Mouse (Mus musculus) lung, embryonic 15.5 days (tissue): ENCODE results near the gene Sept8. TPM values are rescaled to one million over a fixed set of nuclear protein-coding genes. Genes with fewer than 3 reads are reported as not detected.

Experiments
- ATAC-seq: fragments of 200-750 bp; cut with Nextera tagmentation; 2 replicates; pipeline ENCODE4 v1.8.0; 2017; ENCODE audit warnings: moderate number of reproducible peaks, borderline replicate concordance; ENCODE audit not compliant: low FRiP score, low TSS enrichment; ENCODE audit errors: extremely low read depth
- H3K27ac ChIP-seq: fragments of 300-500 bp; sonication (generic); 2 replicates; pipeline ENCODE4 v1.5.1; 2015; ENCODE audit warnings: moderate library complexity, mild to moderate bottlenecking, inconsistent platforms
- H3K27me3 ChIP-seq: fragments of 300-500 bp; sonication (generic); 2 replicates; pipeline ENCODE4 v1.6.1; 2015; ENCODE audit warnings: inconsistent platforms
- H3K36me3 ChIP-seq: fragments of 300-500 bp; sonication (generic); 2 replicates; pipeline ENCODE4 v1.6.1; 2015; ENCODE audit warnings: inconsistent platforms
- H3K4me1 ChIP-seq: fragments of 300-500 bp; sonication (generic); 2 replicates; pipeline ENCODE4 v1.6.1; 2015; ENCODE audit warnings: inconsistent platforms
- H3K4me2 ChIP-seq: fragments of 300-500 bp; sonication (generic); 2 replicates; pipeline ENCODE4 v1.6.1; 2015; ENCODE audit warnings: inconsistent platforms, mild to moderate bottlenecking, moderate library complexity
- H3K4me3 ChIP-seq: fragments of 300-500 bp; sonication (generic); 2 replicates; pipeline ENCODE4 v1.5.1; 2015; ENCODE audit warnings: mild to moderate bottlenecking, inconsistent platforms
- H3K9ac ChIP-seq: fragments of 300-500 bp; sonication (generic); 2 replicates; pipeline ENCODE4 v1.6.1; 2015; ENCODE audit warnings: inconsistent platforms
- H3K9me3 ChIP-seq: fragments of 300-500 bp; sonication (generic); 2 replicates; pipeline ENCODE4 v1.6.1; 2016; ENCODE audit warnings: inconsistent platforms
- WGBS: fragments of 180-500 bp; shearing (Covaris S2); methylation state at CpG from one replicate; pipeline ENCODE4 v1.1.7; 2015; 5-methylcytosine and 5-hydroxymethylcytosine counted together
- polyA plus RNA-seq: library from polyadenylated mRNA; unstranded; fragments of >200 nt; fragmentation: Nextera tagmentation; extraction: Ambion mirVana; gene quantifications from 2 replicates; pipeline ENCODE4 v1.2.1, GENCODE M21; 2015

The Sept8 gene
- polyA plus RNA-seq, 1 experiment from 2014 or later, result 25.1 TPM

GRCm38 (mm10) chr11:53502039-53502765 lies 16.9 kb upstream of the Sept8 start:
- no peak for ATAC-seq
- H3K4me2 ChIP-seq, result no peak overlapping the region
- H3K27me3 ChIP-seq, result no peaks in the 10 kb centered on the region

GRCm38 (mm10) chr11:53503738-53504137 lies 15.3 kb upstream of the Sept8 start:
- Histone ChIP-seq H3K4me2 (no peak overlapping the region), H3K27me3 (no peaks in the 10 kb centered on the region), H3K9ac (no peak overlapping the region), H3K9me3 (no peaks in the 10 kb centered on the region), H3K4me1 (peaks cover 7% of the 10 kb centered on the region; the same call in 1 of the 2 replicates), H3K36me3 (no peaks in the 10 kb centered on the region), H3K4me3 (no peak overlapping the region), H3K27ac (no peak overlapping the region)
- ATAC-seq, result no peak
- WGBS, result 65% methylated on average over 5 of the region's 5 CpGs

More at GRCm38 (mm10) chr11:53502039-53502765, 16.9 kb upstream of the Sept8 start:
- Histone ChIP-seq H3K9ac (no peak overlapping the region), H3K36me3 (no peaks in the 10 kb centered on the region), H3K4me1 (peaks cover 7% of the 10 kb centered on the region; the same call in 1 of the 2 replicates), H3K9me3 (no peaks in the 10 kb centered on the region), H3K4me3 (no peak overlapping the region), H3K27ac (no peak overlapping the region)
- 78% methylated on average over 8 of the region's 8 CpGs for WGBS

GRCm38 (mm10) chr11:53504376-53504775 lies 14.7 kb upstream of the Sept8 start:
- H3K4me2 ChIP-seq, result no peak overlapping the region
- no peaks in the 10 kb centered on the region for H3K36me3 ChIP-seq
- 84% methylated on average over 8 of the region's 8 CpGs for WGBS

GRCm38 (mm10) chr11:53505026-53505663 lies 13.9 kb upstream of the Sept8 start:
- whole genome bisulfite sequencing, result 68% methylated on average over 5 of the region's 5 CpGs

More at GRCm38 (mm10) chr11:53504376-53504775, 14.7 kb upstream of the Sept8 start:
- Histone ChIP-seq H3K27ac (no peak overlapping the region), H3K4me1 (peaks cover 7% of the 10 kb centered on the region; the same call in 1 of the 2 replicates), H3K4me3 (no peak overlapping the region), H3K27me3 (no peaks in the 10 kb centered on the region), H3K9me3 (no peaks in the 10 kb centered on the region), H3K9ac (no peak overlapping the region)
- no peak for ATAC-seq

GRCm38 (mm10) chr11:53507098-53507805 lies 11.8 kb upstream of the Sept8 start:
- no peak overlapping the region for H3K9ac ChIP-seq
- no peak overlapping the region for H3K4me2 ChIP-seq
- H3K27me3 ChIP-seq, result no peaks in the 10 kb centered on the region
- H3K27ac ChIP-seq, result no peak overlapping the region
- H3K4me3 ChIP-seq, result no peak overlapping the region
- WGBS, result 82% methylated on average over 9 of the region's 9 CpGs
- ATAC-seq, result no peak
- no peaks in the 10 kb centered on the region for H3K36me3 ChIP-seq
- no peaks in the 10 kb centered on the region for H3K4me1 ChIP-seq
- no peaks in the 10 kb centered on the region for H3K9me3 ChIP-seq

More at GRCm38 (mm10) chr11:53505026-53505663, 13.9 kb upstream of the Sept8 start:
- H3K4me1 ChIP-seq, result peaks cover 7% of the 10 kb centered on the region; the same call in 1 of the 2 replicates
- no peak overlapping the region for H3K4me2 ChIP-seq
- no peaks in the 10 kb centered on the region for H3K27me3 ChIP-seq
- H3K4me3 ChIP-seq, result no peak overlapping the region
- no peak for ATAC-seq
- H3K36me3 ChIP-seq, result no peaks in the 10 kb centered on the region
- H3K27ac ChIP-seq, result no peak overlapping the region
- H3K9ac ChIP-seq, result no peak overlapping the region
- no peaks in the 10 kb centered on the region for H3K9me3 ChIP-seq

GRCm38 (mm10) chr11:53508152-53508551 lies 10.9 kb upstream of the Sept8 start:
- no peak for ATAC-seq
- Histone ChIP-seq H3K4me3 (no peak overlapping the region), H3K9ac (no peak overlapping the region), H3K9me3 (no peaks in the 10 kb centered on the region), H3K36me3 (no peaks in the 10 kb centered on the region), H3K27me3 (no peaks in the 10 kb centered on the region), H3K27ac (no peak overlapping the region), H3K4me2 (no peak overlapping the region), H3K4me1 (no peaks in the 10 kb centered on the region)
- 58% methylated on average over 7 of the region's 7 CpGs for WGBS

GRCm38 (mm10) chr11:53508591-53508990 lies 10.5 kb upstream of the Sept8 start:
- Histone ChIP-seq H3K36me3 (no peaks in the 10 kb centered on the region), H3K4me1 (no peaks in the 10 kb centered on the region), H3K4me2 (no peak overlapping the region), H3K4me3 (no peak overlapping the region), H3K9me3 (no peaks in the 10 kb centered on the region), H3K9ac (no peak overlapping the region), H3K27me3 (no peaks in the 10 kb centered on the region), H3K27ac (no peak overlapping the region)
- 46% methylated on average over 3 of the region's 3 CpGs for WGBS
- no peak for ATAC-seq

- no peak for ATAC-seq
- H3K4me3 ChIP-seq, result no peak overlapping the region
- WGBS, result 47% methylated on average over 5 of the region's 5 CpGs
- H3K4me2 ChIP-seq, result no peak overlapping the region
- H3K27ac ChIP-seq, result no peak overlapping the region
- H3K4me1 ChIP-seq, result no peaks in the 10 kb centered on the region
- H3K36me3 ChIP-seq, result no peaks in the 10 kb centered on the region
- no peaks in the 10 kb centered on the region for H3K27me3 ChIP-seq
- no peak overlapping the region for H3K9ac ChIP-seq
- H3K9me3 ChIP-seq, result no peaks in the 10 kb centered on the region
These were observed 8.7 kb upstream of the Sept8 start for GRCm38 (mm10) chr11:53510351-53510750.

GRCm38 (mm10) chr11:53516775-53517627 lies 2.1 kb upstream of the Sept8 start:
- no peaks in the 10 kb centered on the region for H3K27me3 ChIP-seq
- 31% methylated on average over 8 of the region's 8 CpGs for WGBS
- ATAC-seq, result no peak

GRCm38 (mm10) chr11:53518759-53519158 lies 298 bp upstream of the Sept8 start:
- Histone ChIP-seq H3K27ac (peak overlapping the region; percentile 76; the same call in 1 of the 2 replicates), H3K9me3 (no peaks in the 10 kb centered on the region), H3K27me3 (no peaks in the 10 kb centered on the region), H3K4me1 (peaks cover 38% of the 10 kb centered on the region), H3K4me3 (peak overlapping the region; percentile 78; the same call in 1 of the 2 replicates), H3K36me3 (no peaks in the 10 kb centered on the region), H3K9ac (no peak overlapping the region), H3K4me2 (peak overlapping the region; percentile 87)
- no peak for ATAC-seq
- 29% methylated on average over 5 of the region's 5 CpGs for WGBS

More at GRCm38 (mm10) chr11:53516775-53517627, 2.1 kb upstream of the Sept8 start:
- H3K36me3 ChIP-seq, result no peaks in the 10 kb centered on the region
- peaks cover 31% of the 10 kb centered on the region for H3K4me1 ChIP-seq
- no peak overlapping the region for H3K4me3 ChIP-seq
- no peak overlapping the region for H3K9ac ChIP-seq
- H3K9me3 ChIP-seq, result no peaks in the 10 kb centered on the region
- peak overlapping the region; percentile 9; the same call in 1 of the 2 replicates for H3K27ac ChIP-seq
- H3K4me2 ChIP-seq, result no peak overlapping the region
